Mouse (Mus musculus): ENCODE data around the gene Hypk.

- no peak for TF ChIP-seq CTCF (IDR thresholded peaks at IDR 0.05; ENCODE audit: extremely low read depth, insufficient read depth, insufficient read length, insufficient replicate concordance)
- TF ChIP-seq POLR2A (IDR thresholded peaks at IDR 0.05; ENCODE audit: low read depth, low read length): no peak
Observed at GRCm38 (mm10) chr2:121460071-121460470, 7.0 kb downstream of the Hypk start.
